Mouse (Mus musculus) C2C12 (cell line): ENCODE measurements around the gene Usp43. TPM values are rescaled to one million over a fixed set of nuclear protein-coding genes. Genes with fewer than 3 reads are reported as not detected.

Experiments used
- H3K27me3 ChIP-seq: one replicate; pipeline ENCODE4 v1.6.1; 2011; ENCODE audit not compliant: control insufficient read depth, insufficient read depth, insufficient read length
- H3K36me3 ChIP-seq: one replicate; pipeline ENCODE4 v1.6.1; 2011; ENCODE audit not compliant: control insufficient read depth, insufficient read depth
- H3K4me3 ChIP-seq: one replicate; pipeline ENCODE4 v1.5.1; 2011; ENCODE audit warnings: mild to moderate bottlenecking, control low read depth; ENCODE audit not compliant: poor library complexity, insufficient read depth, severe bottlenecking
- H3K79me2 ChIP-seq: one replicate; pipeline ENCODE4 v1.6.1; 2011; ENCODE audit not compliant: control insufficient read depth, insufficient read depth
- H3K79me3 ChIP-seq: one replicate; pipeline ENCODE4 v1.6.1; 2011; ENCODE audit warnings: low read depth, control low read depth
- H3ac ChIP-seq: one replicate; pipeline ENCODE3; 2011; ENCODE audit warnings: low read depth; ENCODE audit not compliant: control insufficient read depth, insufficient read length
- CEBPB ChIP-seq: IDR thresholded peaks from one replicate; pipeline ENCODE4 v1.6.1; 2011; ENCODE audit warnings: low read depth, mild to moderate bottlenecking, control low read depth, moderate library complexity
- CTCF ChIP-seq: IDR thresholded peaks from one replicate; pipeline ENCODE4 v1.5.1; 2011; ENCODE audit not compliant: control insufficient read depth, insufficient read depth, insufficient read length
- FOSL1 ChIP-seq: IDR thresholded peaks from one replicate; pipeline ENCODE4 v1.8.0; 2011; ENCODE audit warnings: mild to moderate bottlenecking, low read length; ENCODE audit not compliant: poor library complexity, insufficient read depth, severe bottlenecking
- MAX ChIP-seq: IDR thresholded peaks from one replicate; pipeline ENCODE4 v1.6.1; 2011; ENCODE audit warnings: mild to moderate bottlenecking, control low read depth
- MYOD1 ChIP-seq: IDR thresholded peaks from one replicate; pipeline ENCODE4 v1.6.1; 2011; ENCODE audit warnings: low read depth; ENCODE audit not compliant: control insufficient read depth, insufficient read length
- MYOG ChIP-seq: IDR thresholded peaks from one replicate; pipeline ENCODE4 v1.6.1; 2011; ENCODE audit not compliant: control insufficient read depth, insufficient read length; ENCODE audit errors: extremely low read depth
- USF1 ChIP-seq: IDR thresholded peaks from one replicate; pipeline ENCODE4 v1.6.1; 2011; ENCODE audit warnings: low read depth, mild to moderate bottlenecking, control low read depth, moderate library complexity
- long read RNA-seq, 2 experiments: library from polyadenylated mRNA; unstranded; transcript quantifications; one replicate each; pipeline ENCODE4 v2.0.0; 2019 to 2020
- polyA plus RNA-seq: library from polyadenylated mRNA; unstranded; fragments of >200 nt; fragmentation: generic; extraction: Trizol; gene quantifications from one replicate; pipeline ENCODE4 v1.2.1, GENCODE M21; 2012; ENCODE audit warnings: missing spikeins

The Usp43 gene
- 3.4 TPM for polyA plus RNA-seq
- long read RNA-seq, experiment 1, result 0 reads
- long read RNA-seq, experiment 2, full-length matches to known transcripts, result 3 of 4 reads
- long read RNA-seq, experiment 2, partial matches to known transcripts, result 0 of 4 reads
- long read RNA-seq, experiment 2, other reads (novel, unspliced or antisense), result 1 of 4 reads

DNA sequence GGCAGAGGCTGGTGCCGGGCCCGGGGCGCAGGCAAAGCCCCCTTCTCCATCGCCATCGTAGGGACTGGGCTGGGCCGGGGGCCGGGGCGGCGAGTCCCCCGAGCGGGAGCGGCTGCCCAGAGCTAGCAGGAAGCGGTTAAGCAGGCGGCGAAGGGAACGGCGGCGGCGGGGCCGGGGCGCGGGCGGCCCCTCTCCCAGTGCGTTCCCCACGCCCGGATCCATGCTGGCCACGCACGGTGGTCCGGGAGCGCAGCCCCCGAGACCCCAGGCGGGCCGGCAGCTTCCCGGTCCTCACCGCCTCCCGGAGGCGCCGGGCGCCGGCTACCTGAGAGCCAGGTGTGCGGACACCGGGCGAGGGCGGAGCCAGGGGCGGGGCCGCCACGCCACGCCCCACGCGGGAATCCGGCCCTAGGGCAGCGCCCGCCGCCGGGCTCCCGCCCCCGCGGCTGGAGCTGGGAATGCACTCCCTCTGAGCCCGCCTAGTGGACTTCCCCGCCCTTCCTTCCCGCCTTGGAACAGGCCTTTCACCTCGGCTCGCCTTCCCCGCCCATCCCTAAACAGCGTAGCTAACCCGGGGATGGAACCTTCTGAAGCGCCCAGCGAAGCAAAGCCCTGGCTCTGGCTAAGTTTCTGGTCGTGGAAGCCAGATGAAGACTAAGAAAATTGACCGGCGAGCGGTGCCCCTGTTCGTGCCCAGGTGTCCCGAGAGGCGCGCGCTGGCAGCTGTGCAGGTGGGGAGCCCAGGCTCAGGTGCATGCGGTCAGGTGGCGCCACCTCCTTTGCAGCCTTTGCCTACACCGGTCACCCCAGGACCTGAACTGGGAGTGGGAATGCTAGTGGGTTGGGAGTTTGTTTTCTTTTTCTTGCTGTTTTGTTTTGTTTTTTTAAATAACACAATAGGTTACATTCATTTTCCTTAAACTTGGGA is at the start of gene Usp43:
Gene Usp43 (minus strand): TSS at position 327 of the 928 bp plus-strand sequence.
- peak; percentile 54 for TF ChIP-seq MAX
- TF ChIP-seq FOSL1, result no peak
- peaks cover 9% of the 10 kb centered on the region for H3K79me2 ChIP-seq
- H3K27me3 ChIP-seq, result no peaks in the 10 kb centered on the region
- no peaks in the 10 kb centered on the region for H3K36me3 ChIP-seq
- H3K79me3 ChIP-seq, result no peaks in the 10 kb centered on the region
- peak within 1 kb of the TSS; percentile 48 for H3K4me3 ChIP-seq
- H3ac ChIP-seq, result peak within 1 kb of the TSS; percentile 81

DNA sequence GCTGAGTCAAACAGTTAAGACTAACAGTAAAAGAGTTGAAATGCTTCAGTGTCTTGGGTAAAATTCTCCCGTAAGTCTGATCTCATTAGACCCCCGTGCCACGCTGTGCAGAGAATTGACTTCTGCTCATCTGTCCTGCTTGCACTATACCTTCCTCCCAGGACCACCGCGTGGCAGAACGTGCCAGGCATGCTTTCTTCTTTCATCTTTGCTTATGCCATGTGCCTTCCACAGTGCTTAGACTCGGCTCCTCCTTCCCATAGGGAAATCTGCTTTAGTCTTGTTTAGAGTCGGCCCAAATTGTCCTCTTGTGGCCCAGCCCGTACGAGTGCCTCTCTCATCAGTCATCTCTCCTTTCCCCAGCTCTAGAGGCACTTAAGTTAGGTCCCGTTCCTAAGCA is 45.9 kb upstream of the Usp43 start:
- TF ChIP-seq MYOG (no peak), CEBPB (no peak), USF1 (no peak)
- H3K79me2 ChIP-seq, result peaks cover 17% of the 10 kb centered on the region
- H3K4me3 ChIP-seq, result no peak overlapping the region
- no peaks in the 10 kb centered on the region for H3K36me3 ChIP-seq
- no peaks in the 10 kb centered on the region for H3K79me3 ChIP-seq
- H3ac ChIP-seq, result no peak overlapping the region
- no peaks in the 10 kb centered on the region for H3K27me3 ChIP-seq

GRCm38 (mm10) chr11:67965905-67966878 is 44.2 kb upstream of the Usp43 start, which contains the start of gene Stx8:
Stx8 (plus strand) TSS chr11:67966193.
- TF ChIP-seq USF1 (peak; percentile 35), FOSL1 (no peak), MYOD1 (peak; percentile 17)
- H3K79me3 ChIP-seq, result no peaks in the 10 kb centered on the region
- H3ac ChIP-seq, result peak within 1 kb of the TSS; percentile 70
- H3K27me3 ChIP-seq, result no peaks in the 10 kb centered on the region
- H3K4me3 ChIP-seq, result peak within 1 kb of the TSS; percentile 94
- H3K79me2 ChIP-seq, result peaks cover 17% of the 10 kb centered on the region
- no peaks in the 10 kb centered on the region for H3K36me3 ChIP-seq

DNA sequence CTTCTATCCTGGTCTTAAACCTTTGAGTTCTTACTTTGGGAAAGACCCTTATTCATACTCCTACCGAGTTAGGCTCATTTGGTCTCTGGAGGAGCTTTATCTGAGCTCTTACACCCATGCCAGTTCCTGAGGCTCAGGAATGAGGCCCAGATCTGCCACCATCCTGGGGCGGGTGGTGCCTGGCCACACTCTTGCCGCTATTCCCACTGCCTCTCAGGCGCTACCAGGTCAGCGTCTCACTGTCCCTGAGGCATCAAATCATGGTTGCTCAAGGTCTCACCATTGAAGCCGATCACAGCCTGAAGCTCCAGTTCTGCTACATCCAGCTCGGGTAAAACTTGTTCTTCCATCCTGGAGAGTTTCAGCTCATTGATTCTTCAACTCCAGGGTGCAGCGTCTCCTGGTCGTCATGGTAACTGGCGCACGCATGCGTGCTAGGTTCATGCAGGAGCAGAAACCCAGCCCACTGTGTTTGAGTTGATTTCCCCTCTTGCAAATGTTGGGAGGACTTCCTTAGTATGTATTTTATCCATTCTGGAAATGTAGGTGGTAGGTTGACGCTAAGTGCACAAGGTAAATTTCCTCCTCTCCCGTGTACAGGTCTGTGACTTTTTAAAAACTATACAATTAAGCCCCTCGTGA is 43.4 kb upstream of the Usp43 start, which contains the start of gene Cfap52:
Gene Cfap52 (minus strand): TSS at position 410 of the 642 bp plus-strand sequence.
- no peaks in the 10 kb centered on the region for H3K79me3 ChIP-seq
- no peaks in the 10 kb centered on the region for H3K27me3 ChIP-seq
- TF ChIP-seq MAX (no peak), MYOD1 (no peak), FOSL1 (no peak), CEBPB (no peak), CTCF (no peak), MYOG (no peak)
- H3K79me2 ChIP-seq, result peaks cover 17% of the 10 kb centered on the region
- no peaks in the 10 kb centered on the region for H3K36me3 ChIP-seq
- H3ac ChIP-seq, result peak within 1 kb of the TSS; percentile 70
- H3K4me3 ChIP-seq, result peak within 1 kb of the TSS; percentile 94

GRCm38 (mm10) chr11:67964110-67964509 is 42.2 kb upstream of the Usp43 start:
- no peak for TF ChIP-seq CTCF
- TF ChIP-seq MYOG, result no peak
- TF ChIP-seq FOSL1, result no peak
- TF ChIP-seq USF1, result no peak
- no peak for TF ChIP-seq CEBPB
- no peak for TF ChIP-seq MAX
- no peak for TF ChIP-seq MYOD1
- Histone ChIP-seq H3K27me3 (no peaks in the 10 kb centered on the region), H3K79me2 (peaks cover 17% of the 10 kb centered on the region)

More at GRCm38 (mm10) chr11:67964110-67964509, 42.2 kb upstream of the Usp43 start:
- no peaks in the 10 kb centered on the region for H3K36me3 ChIP-seq
- H3K79me3 ChIP-seq, result no peaks in the 10 kb centered on the region
- H3ac ChIP-seq, result no peak overlapping the region
- no peak overlapping the region for H3K4me3 ChIP-seq
